Comparison of ENCODE assay signal across 14 mouse cellular contexts in the genomic region with DNA sequence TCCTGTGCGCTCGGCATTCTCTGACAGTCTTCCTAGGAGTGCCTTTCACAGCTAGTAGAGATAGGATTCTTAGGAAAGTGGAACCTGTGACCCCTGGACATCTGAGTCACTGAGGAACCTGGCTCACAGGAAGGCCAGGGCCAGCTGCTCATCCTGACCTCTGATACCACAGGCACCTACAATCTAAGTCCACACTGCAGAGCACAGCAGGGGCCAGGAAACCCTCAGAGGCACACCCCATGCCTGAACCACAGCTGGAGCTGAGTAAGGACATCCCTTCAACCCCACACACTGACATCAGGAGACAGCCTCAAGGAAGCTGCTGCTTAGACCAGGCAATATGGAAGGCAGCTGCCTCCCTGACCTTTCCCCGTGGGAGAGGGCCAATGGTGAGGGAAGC. TPM values are rescaled to one million over a fixed set of nuclear protein-coding genes. Genes with fewer than 3 reads are reported as not detected.
DNase-seq lines count a peak whose midpoint lies in the region; ATAC-seq and TF ChIP-seq lines count a peak whose summit lies in the region.
"Had no signal": no experiment of that assay in that cellular context is flagged by ENCODE, and none has a peak within 500 bp of the region (broad histone marks: within the 10 kb centered on the region; RNA-seq: fewer than 3 reads in every experiment).

No protein-coding gene starts in this region.

- no peaks in the 10 kb centered on the region for H3K27me3 ChIP-seq in heart, adult 2 months (ENCODE audit: control insufficient read depth, insufficient read depth, low read length)
- H3K27me3 ChIP-seq in lung, postnatal 0 days (replicated peaks; ENCODE audit: insufficient read depth, low read length) = no peaks in the 10 kb centered on the region
- H3K27me3 ChIP-seq in kidney, embryonic 16.5 days (ENCODE audit: insufficient read depth, low read length) = no peaks in the 10 kb centered on the region
- H3K27me3 ChIP-seq in stomach, postnatal 0 days (ENCODE audit: control insufficient read depth, insufficient read depth, low read length) = no peaks in the 10 kb centered on the region
- H3K27me3 ChIP-seq: Patski had no signal

- peak; percentile 64 for ATAC-seq in lung, postnatal 0 days
- no peak for ATAC-seq in kidney, embryonic 16.5 days (ENCODE audit: low FRiP score, low TSS enrichment)
- peak; percentile 62 for ATAC-seq in stomach, postnatal 0 days (ENCODE audit: low FRiP score, low TSS enrichment)
- ATAC-seq: forebrain, embryonic 14.5 days; Patski had no signal

- H3K4me2 ChIP-seq in lung, postnatal 0 days (replicated peaks; ENCODE audit: low read depth, low read length) = no peak overlapping the region
- H3K4me2 ChIP-seq in kidney, embryonic 16.5 days (replicated peaks; ENCODE audit: low read depth, low read length) = no peak overlapping the region
- no peak overlapping the region for H3K4me2 ChIP-seq in stomach, postnatal 0 days (replicated peaks; ENCODE audit: low read depth)

- 63% methylated on average over 3 of the region's 3 CpGs for WGBS in heart, adult 2 months
- WGBS in lung, postnatal 0 days = 76% methylated on average over 3 of the region's 3 CpGs
- 75% methylated on average over 3 of the region's 3 CpGs for WGBS in kidney, embryonic 16.5 days
- WGBS in stomach, postnatal 0 days = 90% methylated on average over 3 of the region's 3 CpGs

- no peaks in the 10 kb centered on the region; the same call in 1 of the 2 replicates for H3K79me2 ChIP-seq in heart, adult 2 months (replicated peaks; ENCODE audit: control insufficient read depth, insufficient read depth, low read length)

- no peak overlapping the region for H3K9ac ChIP-seq in heart, adult 2 months (ENCODE audit: low read depth, low read length)
- H3K9ac ChIP-seq in lung, postnatal 0 days (replicated peaks; ENCODE audit: low read depth) = no peak overlapping the region
- no peak overlapping the region for H3K9ac ChIP-seq in kidney, embryonic 16.5 days (replicated peaks; ENCODE audit: low read length)
- H3K9ac ChIP-seq in stomach, postnatal 0 days (ENCODE audit: low read length) = no peak overlapping the region

- peaks cover 32% of the 10 kb centered on the region for H3K4me1 ChIP-seq in heart, adult 2 months (ENCODE audit: control insufficient read depth, insufficient read depth, low read length)
- no peaks in the 10 kb centered on the region for H3K4me1 ChIP-seq in lung, postnatal 0 days (ENCODE audit: insufficient read depth, low read depth, low read length)
- peaks cover 37% of the 10 kb centered on the region for H3K4me1 ChIP-seq in kidney, embryonic 16.5 days (ENCODE audit: insufficient read depth, low read length)
- no peaks in the 10 kb centered on the region; the same call in 1 of the 2 replicates for H3K4me1 ChIP-seq in stomach, postnatal 0 days (replicated peaks; ENCODE audit: control insufficient read depth, insufficient read depth)

- H3K4me3 ChIP-seq in heart, adult 2 months = no peak overlapping the region
- no peak overlapping the region for H3K4me3 ChIP-seq in lung, postnatal 0 days (ENCODE audit: low read depth, low read length)
- H3K4me3 ChIP-seq in kidney, embryonic 16.5 days (ENCODE audit: low read length) = no peak overlapping the region
- no peak overlapping the region for H3K4me3 ChIP-seq in stomach, postnatal 0 days (ENCODE audit: low read depth, low read length)

- H3K9me3 ChIP-seq in lung, postnatal 0 days (ENCODE audit: low read length) = no peaks in the 10 kb centered on the region
- no peaks in the 10 kb centered on the region for H3K9me3 ChIP-seq in kidney, embryonic 16.5 days (ENCODE audit: low read length)
- H3K9me3 ChIP-seq in stomach, postnatal 0 days (ENCODE audit: control insufficient read depth, low read length) = no peaks in the 10 kb centered on the region

- no peak for TF ChIP-seq EP300 in heart, adult 2 months (IDR thresholded peaks at IDR 0.05; ENCODE audit: insufficient read depth, low read depth, low read length)
- TF ChIP-seq EP300 in lung, postnatal 0 days (IDR thresholded peaks at IDR 0.05) = no peak; the same call in 1 of the 2 replicates
- no peak for TF ChIP-seq EP300 in stomach, postnatal 0 days (optimal IDR thresholded peaks at IDR 0.05)

- peak overlapping the region; percentile 52 for H3K27ac ChIP-seq in heart, adult 2 months
- H3K27ac ChIP-seq in lung, postnatal 0 days (ENCODE audit: low read length) = 0 out of 2 replicates have a peak overlapping the region, but pooled peaks have one; percentile 14
- peak overlapping the region; percentile 58; the same call in 1 of the 2 replicates for H3K27ac ChIP-seq in kidney, embryonic 16.5 days (ENCODE audit: low read length)
- H3K27ac ChIP-seq in stomach, postnatal 0 days (replicated peaks) = no peak overlapping the region; the same call in 1 of the 2 replicates

- TF ChIP-seq POLR2A in heart, adult 2 months (IDR thresholded peaks at IDR 0.05; ENCODE audit: insufficient read depth, low read depth, low read length) = no peak

- peak in 1 of 2 experiments; percentile 23 for DNase-seq in heart, adult 2 months
- DNase-seq in heart, adult 18-20 months = no peak
- DNase-seq in lung, postnatal 0 days (ENCODE audit: low spot score) = peak; percentile 27
- no peak for DNase-seq in lung, postnatal 25 days (ENCODE audit: low spot score)
- no peak for DNase-seq in stomach, postnatal 0 days (ENCODE audit: low spot score)
- no peak for DNase-seq in c-Kit-positive CD71-positive TER-119-positive erythroid progenitor cells, embryonic 14.5 days (ENCODE audit: low spot score)
- no peak for DNase-seq in spleen, adult 18-20 months
- DNase-seq: adrenal gland, postnatal 10 days; cerebellum, adult 2 months; gastrocnemius, postnatal 25 days; lung, postnatal 14 days had no signal

- TF ChIP-seq CTCF in heart, adult 2 months (IDR thresholded peaks at IDR 0.05) = no peak
- TF ChIP-seq CTCF in lung, postnatal 0 days (IDR thresholded peaks at IDR 0.05) = no peak
- TF ChIP-seq CTCF in stomach, postnatal 0 days (IDR thresholded peaks at IDR 0.05; ENCODE audit: low read depth) = no peak

- H3K36me3 ChIP-seq in heart, adult 2 months (ENCODE audit: control insufficient read depth, insufficient read depth, low read length) = peaks cover 3% of the 10 kb centered on the region
- H3K36me3 ChIP-seq in lung, postnatal 0 days (ENCODE audit: insufficient read depth, low read length) = 0 out of 2 replicates have a peak, but pooled peaks cover 15% of the 10 kb centered on the region
- peaks cover 30% of the 10 kb centered on the region for H3K36me3 ChIP-seq in kidney, embryonic 16.5 days (ENCODE audit: insufficient read depth, low read length)
- H3K36me3 ChIP-seq in stomach, postnatal 0 days (ENCODE audit: control insufficient read depth, insufficient read depth, low read length) = peaks cover 18% of the 10 kb centered on the region

- intact Hi-C loops in heart, adult 2 months (cut with DNase I) = no loop called here

RNA-seq across cellular contexts. Expression of gene Lrp5, which starts 40.6 kb away (rescaled TPM):
- total RNA-seq in heart, adult 2 months (2021) = 10 to 100 TPM; 52.2 to 56.5 TPM
- 35.0 and 36.3 TPM in 2 replicates for polyA plus RNA-seq in heart, adult 2 months (2012; rRNA removed)
- total RNA-seq in heart, adult 18-20 months (2021) = 10 to 100 TPM; 46.5 to 49.3 TPM
- polyA plus RNA-seq in lung, postnatal 0 days (2015; fragmentation: Nextera tagmentation; extraction: Ambion mirVana) = 4.1 and 5.1 TPM in 2 replicates
- polyA plus RNA-seq in kidney, embryonic 16.5 days (2015; fragmentation: Nextera tagmentation; extraction: Ambion mirVana) = 7.0 TPM in 2 replicates
- polyA plus RNA-seq in stomach, postnatal 0 days (2015; fragmentation: Nextera tagmentation; extraction: Ambion mirVana) = 2.6 and 2.7 TPM in 2 replicates
